Mouse (Mus musculus): Measurements from ENCODE around the gene Gigyf2.

DNA sequence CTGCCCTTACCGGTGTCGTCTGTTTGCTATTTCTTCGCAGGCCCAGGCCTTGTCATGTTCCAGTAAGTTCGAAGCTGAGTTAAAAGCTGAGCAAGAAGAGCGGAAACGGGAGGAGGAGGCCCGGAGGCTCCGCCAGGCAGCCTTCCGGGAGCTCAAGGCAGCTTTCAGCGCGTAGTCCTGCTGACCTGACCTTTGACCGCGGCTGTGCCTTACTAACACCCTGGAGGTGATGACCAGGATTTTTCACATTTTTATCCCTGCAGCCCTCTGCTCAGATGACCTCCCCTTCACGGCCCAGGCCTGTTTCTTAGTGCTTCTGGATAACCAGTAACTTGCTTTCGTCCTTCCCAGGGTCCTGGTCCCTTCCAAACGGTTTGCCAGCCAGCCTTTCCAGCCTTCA, 17.2 kb upstream of the Gigyf2 start:
- TF ChIP-seq POLR2A (IDR thresholded peaks at IDR 0.05; ENCODE audit: borderline replicate concordance, low read depth, low read length) (no peak), CTCF (IDR thresholded peaks at IDR 0.05; ENCODE audit: low read depth, low read length) (no peak)
